Mouse (Mus musculus) ES-Bruce4 (cell line): ENCODE measurements at regions not wholly inside any gene's neighbourhood (a gene's known extent, or its start where the extent isn't known, plus 50 kb on each side); places are given as distances from the start of the nearest gene placed in this dataset.

Source experiments
- H3K27ac ChIP-seq: 2 replicates; pipeline ENCODE4 v1.5.1; 2012; ENCODE audit warnings: low read length, inconsistent platforms; ENCODE audit not compliant: insufficient read depth
- H3K27me3 ChIP-seq: 2 replicates; pipeline ENCODE4 v1.6.1; 2012; ENCODE audit warnings: mild to moderate bottlenecking, low read length, inconsistent platforms; ENCODE audit not compliant: control insufficient read depth, poor library complexity, insufficient read depth, severe bottlenecking
- H3K36me3 ChIP-seq: 2 replicates; pipeline ENCODE4 v1.6.1; 2012; ENCODE audit warnings: inconsistent platforms, mild to moderate bottlenecking, low read length, moderate library complexity; ENCODE audit not compliant: control insufficient read depth, poor library complexity, insufficient read depth, severe bottlenecking
- H3K4me1 ChIP-seq: one replicate; pipeline ENCODE4 v1.8.1; 2011; ENCODE audit warnings: low read length; ENCODE audit not compliant: control insufficient read depth, insufficient read depth
- H3K4me3 ChIP-seq: 2 replicates; pipeline ENCODE4 v1.5.1; 2011; ENCODE audit warnings: low read depth, mild to moderate bottlenecking, low read length
- H3K9ac ChIP-seq: 2 replicates; pipeline ENCODE4 v1.6.1; 2012; ENCODE audit warnings: low read depth, mild to moderate bottlenecking, inconsistent platforms; ENCODE audit not compliant: poor library complexity, severe bottlenecking
- H3K9me3 ChIP-seq: replicated peaks from 2 replicates; pipeline ENCODE4 v1.6.1; 2012; ENCODE audit warnings: mild to moderate bottlenecking, low read length, inconsistent platforms; ENCODE audit not compliant: control insufficient read depth, poor library complexity, insufficient read depth, severe bottlenecking
- CTCF ChIP-seq: IDR thresholded peaks from one replicate; pipeline ENCODE4 v1.8.1; 2011; ENCODE audit warnings: low read depth, low read length
- EP300 ChIP-seq: IDR thresholded peaks from 2 replicates; pipeline ENCODE4 v1.6.1; 2011; ENCODE audit warnings: low read depth, low read length; ENCODE audit not compliant: insufficient read depth
- POLR2A ChIP-seq: IDR thresholded peaks from one replicate; pipeline ENCODE4 v1.8.1; 2011; ENCODE audit warnings: low read length; ENCODE audit not compliant: insufficient read depth

DNA sequence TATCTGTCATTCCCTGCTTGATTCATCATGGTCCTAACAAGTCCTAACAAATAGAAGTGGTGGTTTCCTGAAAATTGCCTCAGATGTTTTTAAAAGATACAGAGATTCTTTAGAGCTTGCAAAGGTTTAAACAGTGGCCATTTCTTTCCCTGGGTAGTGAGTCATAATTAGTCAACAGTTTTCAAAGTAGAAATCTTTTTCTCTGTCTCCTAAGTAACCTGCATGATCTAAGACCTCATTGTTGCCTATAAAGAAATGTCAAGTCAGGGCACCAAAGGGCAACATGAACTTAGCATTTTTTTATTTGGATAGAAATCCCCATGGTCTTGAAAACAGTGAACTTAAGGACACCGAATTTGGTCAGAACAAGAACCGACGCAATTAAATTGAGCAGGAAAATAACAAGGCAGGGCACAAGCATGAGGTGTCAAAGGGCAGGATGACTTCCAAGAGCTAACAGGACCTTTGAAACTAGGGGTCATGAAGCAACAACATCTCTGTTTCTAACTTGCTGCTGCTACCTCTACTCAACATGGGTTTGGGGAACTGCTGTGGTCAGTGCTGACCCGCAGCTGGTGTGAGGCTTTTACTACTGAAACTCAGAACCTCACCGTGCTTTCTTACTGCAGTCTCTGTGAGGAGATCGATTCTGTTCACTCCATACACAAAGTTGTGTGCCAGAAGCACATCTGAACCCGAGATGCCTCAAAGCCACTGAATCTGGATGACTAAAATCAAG lies 114.2 kb upstream of the Bank1 start:
- no peaks in the 10 kb centered on the region for H3K9me3 ChIP-seq

GRCm38 (mm10) chr3:136439350-136439749 lies 113.5 kb upstream of the Bank1 start:
- no peaks in the 10 kb centered on the region for H3K27me3 ChIP-seq
- no peaks in the 10 kb centered on the region for H3K4me1 ChIP-seq
- H3K9me3 ChIP-seq = no peaks in the 10 kb centered on the region
- H3K4me3 ChIP-seq = no peak overlapping the region
- TF ChIP-seq EP300 (no peak), POLR2A (no peak)
- no peak overlapping the region for H3K27ac ChIP-seq
- no peak overlapping the region for H3K9ac ChIP-seq
- H3K36me3 ChIP-seq = no peaks in the 10 kb centered on the region

More for the DNA sequence above, 114.2 kb upstream of the Bank1 start:
- Histone ChIP-seq H3K27ac (no peak overlapping the region), H3K4me3 (no peak overlapping the region), H3K4me1 (no peaks in the 10 kb centered on the region), H3K36me3 (no peaks in the 10 kb centered on the region), H3K9ac (no peak overlapping the region), H3K27me3 (no peaks in the 10 kb centered on the region)
- TF ChIP-seq CTCF (no peak), POLR2A (no peak), EP300 (no peak)

GRCm38 (mm10) chr3:136434407-136434806 lies 108.5 kb upstream of the Bank1 start:
- no peak overlapping the region for H3K27ac ChIP-seq
- H3K27me3 ChIP-seq = no peaks in the 10 kb centered on the region
- TF ChIP-seq CTCF (no peak), POLR2A (no peak), EP300 (no peak)
- H3K4me1 ChIP-seq = no peaks in the 10 kb centered on the region
- H3K9me3 ChIP-seq = no peaks in the 10 kb centered on the region
- no peak overlapping the region for H3K4me3 ChIP-seq
- no peaks in the 10 kb centered on the region for H3K36me3 ChIP-seq
- H3K9ac ChIP-seq = no peak overlapping the region

- H3K36me3 ChIP-seq = no peaks in the 10 kb centered on the region
Measured at GRCm38 (mm10) chr3:136432072-136432471, 106.2 kb upstream of the Bank1 start.

GRCm38 (mm10) chr3:136427427-136427826 lies 101.6 kb upstream of the Bank1 start:
- no peak overlapping the region for H3K27ac ChIP-seq
- no peaks in the 10 kb centered on the region for H3K27me3 ChIP-seq
- no peak overlapping the region for H3K4me3 ChIP-seq
- H3K9me3 ChIP-seq = no peaks in the 10 kb centered on the region
- no peaks in the 10 kb centered on the region for H3K36me3 ChIP-seq
- no peaks in the 10 kb centered on the region for H3K4me1 ChIP-seq
- TF ChIP-seq CTCF = no peak
- no peak for TF ChIP-seq EP300
- no peak for TF ChIP-seq POLR2A
- H3K9ac ChIP-seq = no peak overlapping the region

More at GRCm38 (mm10) chr3:136432072-136432471, 106.2 kb upstream of the Bank1 start:
- H3K4me3 ChIP-seq = no peak overlapping the region
- no peaks in the 10 kb centered on the region for H3K4me1 ChIP-seq
- H3K27ac ChIP-seq = no peak overlapping the region
- H3K9ac ChIP-seq = no peak overlapping the region
- TF ChIP-seq CTCF (no peak), EP300 (no peak), POLR2A (no peak)
- H3K9me3 ChIP-seq = no peaks in the 10 kb centered on the region
- H3K27me3 ChIP-seq = no peaks in the 10 kb centered on the region

DNA sequence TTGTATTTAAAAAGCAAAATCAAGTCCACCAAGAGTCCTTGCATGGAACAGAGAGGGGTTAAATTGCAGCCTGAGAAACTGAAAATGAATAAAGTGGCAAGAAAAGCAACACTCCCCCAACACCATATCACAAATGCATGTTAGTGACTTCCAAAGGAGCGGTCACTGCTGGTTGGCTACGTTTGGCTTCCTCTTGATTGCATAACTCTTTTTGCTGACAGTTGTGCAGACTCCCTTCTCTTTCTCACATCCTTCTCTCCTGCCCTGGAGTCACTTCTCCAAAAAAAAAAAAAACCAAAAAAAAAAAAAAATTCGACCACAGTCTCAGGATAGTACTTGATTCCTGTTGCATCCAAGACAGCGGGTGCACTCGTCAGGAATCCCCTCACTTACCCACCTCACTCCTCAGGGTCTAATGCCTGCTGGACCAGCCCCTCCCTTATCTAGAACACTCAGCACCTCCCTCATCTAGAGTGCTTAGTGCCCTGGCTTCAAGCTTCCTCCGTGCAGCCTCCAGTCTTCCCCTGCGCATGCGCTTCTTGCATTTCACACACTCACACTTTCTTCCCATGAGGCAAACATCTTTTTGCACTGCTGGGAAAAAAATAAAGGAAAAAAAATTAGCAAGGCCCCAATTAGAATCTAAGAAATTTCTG lies 100.8 kb upstream of the Bank1 start:
- Histone ChIP-seq H3K36me3 (no peaks in the 10 kb centered on the region), H3K9me3 (no peaks in the 10 kb centered on the region), H3K27ac (no peak overlapping the region), H3K4me1 (no peaks in the 10 kb centered on the region), H3K9ac (no peak overlapping the region), H3K4me3 (no peak overlapping the region), H3K27me3 (no peaks in the 10 kb centered on the region)
- TF ChIP-seq POLR2A (no peak), CTCF (no peak), EP300 (no peak)
